Mouse (Mus musculus) testis, adult 2 months (tissue): ENCODE data around the gene 1810062G17Rik. TPM values are rescaled to one million over a fixed set of nuclear protein-coding genes. Genes with fewer than 3 reads are reported as not detected.

Source experiments
- H3K27ac ChIP-seq: fragments of 200-500 bp; 2 replicates; pipeline ENCODE4 v1.5.1; 2012; ENCODE audit warnings: low read depth, low read length; ENCODE audit not compliant: control insufficient read depth, insufficient read depth
- H3K27me3 ChIP-seq: fragments of 200-500 bp; 2 replicates; pipeline ENCODE4 v1.6.1; 2012; ENCODE audit warnings: mild to moderate bottlenecking, low read length, moderate library complexity; ENCODE audit not compliant: control insufficient read depth, insufficient read depth
- H3K36me3 ChIP-seq: fragments of 200-500 bp; 2 replicates; pipeline ENCODE4 v1.6.1; 2012; ENCODE audit warnings: mild to moderate bottlenecking, low read length; ENCODE audit not compliant: control insufficient read depth, insufficient read depth
- H3K4me1 ChIP-seq: fragments of 200-500 bp; 2 replicates; pipeline ENCODE4 v1.6.1; 2012; ENCODE audit warnings: low read length; ENCODE audit not compliant: control insufficient read depth, insufficient read depth
- H3K4me3 ChIP-seq: fragments of 200-500 bp; 2 replicates; pipeline ENCODE4 v1.5.1; 2012; ENCODE audit warnings: low read depth, mild to moderate bottlenecking, low read length, moderate library complexity, mixed read lengths; ENCODE audit not compliant: control insufficient read depth
- CTCF ChIP-seq: fragments of 200-500 bp; IDR thresholded peaks from 2 replicates; pipeline ENCODE4 v1.5.1; 2012; ENCODE audit warnings: low read depth, mild to moderate bottlenecking, inconsistent platforms, low read length, moderate library complexity; ENCODE audit not compliant: control insufficient read depth, insufficient read depth, insufficient replicate concordance
- POLR2A ChIP-seq: fragments of 200-500 bp; IDR thresholded peaks from 2 replicates; pipeline ENCODE4 v1.6.1; 2012; ENCODE audit warnings: low read depth, mild to moderate bottlenecking, inconsistent platforms, low read length, moderate library complexity; ENCODE audit not compliant: control insufficient read depth
- polyA plus RNA-seq: library from polyadenylated mRNA; depleted of rRNA; stranded (reverse); fragments of >200 nt; gene quantifications from 2 replicates; pipeline ENCODE4 v1.2.3, GENCODE M21; 2012; rRNA removed

Gene 1810062G17Rik
- polyA plus RNA-seq, 1 experiment: 0.40 TPM

GRCm38 (mm10) chr3:36530345-36530744, 54.6 kb downstream of the 1810062G17Rik start:
- Histone ChIP-seq H3K36me3 (no peaks in the 10 kb centered on the region), H3K27me3 (no peaks in the 10 kb centered on the region), H3K4me3 (no peak overlapping the region), H3K4me1 (peaks cover 7% of the 10 kb centered on the region), H3K27ac (no peak overlapping the region)
- no peak for TF ChIP-seq POLR2A
- no peak for TF ChIP-seq CTCF

- H3K27me3 ChIP-seq: no peaks in the 10 kb centered on the region
- TF ChIP-seq CTCF (no peak), POLR2A (no peak)
- H3K27ac ChIP-seq: no peak overlapping the region
- H3K4me1 ChIP-seq: peaks cover 7% of the 10 kb centered on the region
- H3K4me3 ChIP-seq: no peak overlapping the region
- no peaks in the 10 kb centered on the region for H3K36me3 ChIP-seq
These were observed 55.0 kb downstream of the 1810062G17Rik start for GRCm38 (mm10) chr3:36530781-36531180.

DNA sequence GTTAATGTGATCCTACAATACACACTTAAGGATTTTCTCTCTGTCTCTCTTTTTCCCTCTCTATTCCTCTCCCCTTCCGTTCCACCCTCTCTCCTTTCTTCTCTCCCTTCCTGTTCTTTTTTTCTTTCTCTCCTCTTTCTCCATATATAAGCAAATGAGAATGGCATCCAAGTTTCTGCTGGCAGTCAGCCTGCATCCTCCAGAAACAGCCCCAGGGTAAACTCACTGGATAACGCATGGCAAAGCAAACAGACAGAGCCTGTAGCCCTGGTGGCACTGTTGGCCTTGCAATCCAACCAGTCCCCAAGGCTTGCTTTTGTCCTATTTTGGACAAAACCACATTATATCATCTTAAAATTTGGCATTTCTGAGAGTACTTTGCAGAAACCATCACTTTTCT, 55.5 kb downstream of the 1810062G17Rik start:
- Histone ChIP-seq H3K4me3 (no peak overlapping the region), H3K27me3 (no peaks in the 10 kb centered on the region), H3K27ac (no peak overlapping the region; the same call in 1 of the 2 replicates), H3K36me3 (no peaks in the 10 kb centered on the region), H3K4me1 (peaks cover 7% of the 10 kb centered on the region)
- no peak for TF ChIP-seq POLR2A
- TF ChIP-seq CTCF: no peak

Other genes with a start within 250 kb of the 1810062G17Rik start
- 20.1 and 35.3 TPM in 2 replicates for gene Anxa5, start within 50 bp of the 1810062G17Rik start, polyA plus RNA-seq
- 0.08 and 0.19 TPM in 2 replicates for gene Gm11549, start 45.9 kb downstream of the 1810062G17Rik start, polyA plus RNA-seq
- gene Exosc9, start 76.7 kb downstream of the 1810062G17Rik start, polyA plus RNA-seq: 12.0 and 21.9 TPM in 2 replicates
- 5.0 and 5.2 TPM in 2 replicates for gene Ccna2, start 96.2 kb downstream of the 1810062G17Rik start, polyA plus RNA-seq
- gene Bbs7, start 137.5 kb downstream of the 1810062G17Rik start, polyA plus RNA-seq: 25.7 and 28.7 TPM in 2 replicates
- 0.21 and 0.26 TPM in 2 replicates for gene Trpc3, start 214.2 kb downstream of the 1810062G17Rik start, polyA plus RNA-seq